Mouse (Mus musculus) bone marrow, adult 2 months (tissue): Measurements from ENCODE around the gene Olfr218.

Experiments
- CTCF ChIP-seq: fragments of 200-500 bp; IDR thresholded peaks from 2 replicates; pipeline ENCODE4 v1.5.1; 2011; ENCODE audit warnings: low read length, control low read depth; ENCODE audit not compliant: control insufficient read depth, insufficient read depth
- POLR2A ChIP-seq: fragments of 200-500 bp; IDR thresholded peaks from 2 replicates; pipeline ENCODE4 v1.6.1; 2011; ENCODE audit warnings: low read depth, mild to moderate bottlenecking, control low read depth, low read length, borderline replicate concordance; ENCODE audit not compliant: control insufficient read depth

GRCm38 (mm10) chr1:173196359-173196758 lies 1.2 kb upstream of the Olfr218 start:
- TF ChIP-seq POLR2A, result no peak
- TF ChIP-seq CTCF, result no peak
